Mouse (Mus musculus) olfactory bulb, adult 2 months (tissue): ENCODE data around the gene Ptprn2.

Experiments used
- CTCF ChIP-seq: fragments of 200-500 bp; IDR thresholded peaks from 2 replicates; pipeline ENCODE4 v1.5.1; 2012; ENCODE audit warnings: low read depth, mild to moderate bottlenecking, low read length, moderate library complexity; ENCODE audit not compliant: insufficient read depth
- POLR2A ChIP-seq: fragments of 200-500 bp; IDR thresholded peaks from 2 replicates; pipeline ENCODE4 v1.6.1; 2012; ENCODE audit warnings: mild to moderate bottlenecking, low read depth, low read length, moderate library complexity; ENCODE audit not compliant: insufficient read depth

DNA sequence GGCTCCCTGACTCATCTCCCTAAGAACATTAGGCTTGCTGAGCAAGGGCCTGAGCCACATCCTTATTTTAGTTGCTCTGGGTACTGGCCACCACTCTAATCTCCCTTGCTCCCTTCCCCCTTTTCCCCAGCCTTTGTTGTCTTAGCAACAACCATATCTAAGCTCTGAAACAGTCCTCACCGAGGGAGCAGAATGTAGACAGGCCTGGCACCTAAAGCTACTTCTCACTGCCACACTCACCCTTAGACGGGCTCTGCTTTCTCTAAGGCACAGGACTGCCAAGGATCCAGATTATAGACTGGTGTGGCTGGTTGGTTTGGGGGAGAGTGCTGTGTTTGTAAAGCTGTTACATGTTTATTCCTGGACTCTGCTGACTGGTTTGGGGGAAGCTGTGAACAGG lies 594.2 kb downstream of the Ptprn2 start:
- no peak for TF ChIP-seq CTCF
- TF ChIP-seq POLR2A, result no peak
